Mouse (Mus musculus): ENCODE measurements around the gene Filip1l.

Filip1l gene

GRCm38 (mm10) chr16:57437523-57438287 is 84.8 kb downstream of the Filip1l start:
- DNase-seq: no peak

DNA sequence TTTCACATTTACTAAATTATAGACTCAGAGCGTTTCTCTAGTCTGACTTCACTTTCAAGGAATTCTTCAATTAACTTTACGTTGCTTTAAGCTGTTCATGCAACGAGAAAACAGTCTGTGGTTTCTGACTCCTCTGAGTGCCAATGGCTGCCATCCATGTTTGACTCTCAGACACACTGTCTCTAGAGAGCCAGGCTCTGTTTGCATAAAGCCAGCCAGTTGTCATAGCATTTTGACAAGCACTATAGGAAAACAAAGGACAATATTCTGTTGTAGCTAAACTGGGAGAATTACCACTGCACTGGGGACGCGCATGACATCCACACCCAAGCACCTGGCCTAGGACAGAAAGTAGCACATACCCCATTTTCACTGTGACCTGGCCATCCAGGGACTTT is 85.4 kb downstream of the Filip1l start:
- no peak for DNase-seq

DNA sequence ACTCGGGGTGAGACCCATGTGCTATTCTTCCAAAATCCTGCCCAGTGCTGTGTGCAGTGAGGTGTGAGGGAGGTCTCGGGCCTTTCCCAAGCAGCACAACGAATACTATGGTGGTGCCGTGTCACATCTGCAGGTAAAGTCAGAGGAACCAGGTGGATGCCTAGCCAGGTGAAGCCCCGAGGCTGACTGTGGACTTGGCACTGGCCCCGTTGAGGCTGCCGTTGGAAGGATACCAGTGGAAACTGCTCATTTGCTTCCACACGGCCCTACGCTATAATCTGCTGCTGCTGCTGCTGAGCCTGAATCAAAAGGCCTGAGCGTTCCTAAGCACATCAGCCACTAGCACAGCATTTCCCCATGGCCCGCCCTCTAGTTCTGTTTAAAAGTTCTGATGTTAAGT is 86.3 kb downstream of the Filip1l start:
- DNase-seq: no peak

GRCm38 (mm10) chr16:57440706-57441437 is 88.0 kb downstream of the Filip1l start:
- DNase-seq: no peak

DNA sequence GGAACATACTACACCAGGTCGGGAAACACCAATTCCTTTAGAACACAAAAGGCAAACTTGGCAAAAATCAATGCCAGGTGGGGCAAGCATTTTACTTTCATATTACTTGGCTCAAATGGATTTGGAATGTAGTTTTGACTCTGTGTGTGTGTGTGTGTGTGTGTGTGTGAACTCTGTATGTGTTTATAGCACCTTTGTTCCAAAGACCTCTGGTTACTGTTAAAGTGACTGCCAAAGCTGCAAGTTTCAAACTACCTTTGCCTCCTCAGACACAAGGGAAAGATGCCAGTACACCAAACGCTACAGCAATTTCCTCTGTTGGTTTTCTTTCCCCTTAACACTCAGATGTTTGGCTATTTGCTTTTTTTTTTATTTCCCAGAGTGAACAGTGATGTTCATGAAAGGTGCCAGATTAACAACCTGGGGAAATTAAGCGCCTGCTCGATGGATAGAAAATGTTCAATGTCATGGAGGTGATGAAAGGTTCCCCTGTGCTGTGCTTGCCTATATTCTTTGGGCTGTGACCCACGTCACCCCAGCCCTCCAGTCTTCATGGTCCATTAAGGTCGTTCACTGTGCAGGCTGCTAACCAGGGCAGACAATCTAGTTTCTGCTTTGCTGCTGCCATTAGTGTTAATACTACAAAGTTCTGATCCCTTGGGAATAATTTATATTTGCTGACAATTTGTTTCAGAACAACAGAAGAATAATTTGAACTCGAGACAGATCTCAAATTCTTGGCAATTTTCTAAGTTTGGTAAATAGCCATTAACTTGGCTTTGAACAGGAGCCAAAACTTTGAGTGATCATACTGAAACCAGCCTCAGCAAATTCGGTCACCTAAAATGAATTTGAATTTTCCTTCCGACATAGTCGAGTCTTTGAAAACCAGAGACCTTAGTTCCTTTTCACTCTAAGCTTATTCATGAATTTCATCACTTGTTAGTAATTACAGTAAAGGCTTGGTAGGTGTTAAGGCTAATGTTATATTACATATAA is 92.5 kb downstream of the Filip1l start:
- no peak for DNase-seq

DNA sequence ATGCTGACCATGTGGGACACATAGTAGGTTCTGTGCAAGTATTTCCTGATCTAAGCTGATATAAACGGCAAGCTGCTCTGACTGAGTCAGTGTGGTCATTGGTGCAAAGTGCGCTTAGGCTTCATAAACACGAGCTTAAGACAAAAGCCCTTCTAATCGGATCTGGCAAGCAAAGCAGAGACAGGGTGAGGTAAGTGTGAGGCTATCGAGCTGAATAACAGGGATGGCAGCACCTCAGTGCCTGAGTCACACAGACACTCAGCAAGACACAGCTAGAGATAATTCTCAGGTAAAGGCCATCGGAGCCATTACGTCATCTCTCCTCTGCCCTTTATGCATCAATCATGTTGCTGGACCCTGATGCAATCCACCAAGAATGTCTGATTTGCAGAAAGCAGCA is 100.1 kb downstream of the Filip1l start:
- no peak for DNase-seq

GRCm38 (mm10) chr16:57454106-57454763 is 101.3 kb downstream of the Filip1l start:
- DNase-seq: no peak

DNA sequence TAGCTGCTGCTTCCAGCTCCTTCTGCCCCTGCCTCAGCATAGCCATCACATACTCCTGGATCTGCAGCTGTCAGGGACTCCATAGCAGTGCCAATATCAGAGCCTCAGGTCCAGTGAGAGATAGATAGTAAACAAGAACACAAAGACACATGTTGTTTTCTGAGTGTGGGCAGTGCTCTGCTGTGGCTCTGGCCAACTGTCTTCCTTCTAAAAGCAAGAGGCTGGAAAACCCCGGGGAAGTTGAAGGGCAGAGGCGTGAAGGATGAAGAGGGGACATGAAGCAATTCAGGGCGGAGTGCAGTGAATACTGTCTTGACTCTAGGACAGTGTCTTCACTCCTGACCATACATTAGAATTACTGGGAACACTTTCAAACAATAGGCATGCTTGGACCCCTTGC is 102.7 kb downstream of the Filip1l start:
- DNase-seq: no peak

- no peak for DNase-seq
Measured at GRCm38 (mm10) chr16:57456003-57456402, 103.1 kb downstream of the Filip1l start.

- no peak for DNase-seq
Measured at GRCm38 (mm10) chr16:57465386-57465913, 112.6 kb downstream of the Filip1l start.

GRCm38 (mm10) chr16:57469301-57469700 is 116.4 kb downstream of the Filip1l start:
- no peak for DNase-seq

DNA sequence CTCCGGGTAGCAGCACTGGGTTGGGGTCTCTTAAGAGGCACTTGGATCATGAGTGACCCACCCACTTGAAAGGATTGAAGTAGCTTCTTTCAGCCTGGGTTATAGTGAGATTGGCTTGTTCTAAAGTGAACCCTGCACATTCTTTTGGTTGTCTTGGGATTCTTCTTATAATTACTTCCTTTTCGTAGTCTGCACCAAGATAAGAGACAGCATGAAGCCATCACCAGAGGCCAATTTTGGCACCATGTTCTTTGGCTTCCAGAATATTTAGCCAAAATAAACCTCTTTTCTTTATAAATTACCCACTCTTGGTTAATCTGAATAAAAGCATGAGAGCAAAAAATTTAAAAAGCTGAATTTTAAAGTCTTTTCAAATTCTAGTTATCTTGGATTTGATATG is 117.0 kb downstream of the Filip1l start:
- no peak for DNase-seq

GRCm38 (mm10) chr16:57470286-57470830 is 117.5 kb downstream of the Filip1l start:
- no peak for DNase-seq

- no peak for DNase-seq
Measured at GRCm38 (mm10) chr16:57471071-57471470, 118.2 kb downstream of the Filip1l start.

GRCm38 (mm10) chr16:57473415-57474085 is 120.7 kb downstream of the Filip1l start:
- DNase-seq: no peak

GRCm38 (mm10) chr16:57478451-57478850 is 125.6 kb downstream of the Filip1l start:
- no peak for DNase-seq

GRCm38 (mm10) chr16:57479776-57480175 is 126.9 kb downstream of the Filip1l start:
- no peak for DNase-seq

- no peak for DNase-seq
Measured at GRCm38 (mm10) chr16:57482264-57482663, 129.4 kb downstream of the Filip1l start.

DNA sequence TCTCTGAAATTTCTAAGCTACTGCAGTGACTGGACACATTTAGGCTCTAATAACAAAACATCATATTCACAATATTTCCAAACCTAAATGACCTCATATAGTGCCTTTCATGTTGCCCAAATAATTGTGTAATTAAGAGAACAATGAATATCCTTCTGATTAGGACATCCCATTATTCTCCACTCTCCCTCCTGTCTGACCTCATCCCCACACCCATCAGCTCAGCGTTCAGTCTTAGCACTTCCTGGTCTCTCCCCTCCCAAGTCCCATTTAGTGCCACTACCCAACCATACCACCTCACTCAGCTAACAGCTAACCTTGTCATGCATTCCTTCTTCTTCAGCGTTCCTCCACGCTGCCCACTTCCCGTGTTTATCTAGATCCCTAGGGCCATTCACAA is 130.0 kb downstream of the Filip1l start:
- DNase-seq: no peak

- DNase-seq: no peak
Measured at GRCm38 (mm10) chr16:57483503-57483902, 130.6 kb downstream of the Filip1l start.

DNA sequence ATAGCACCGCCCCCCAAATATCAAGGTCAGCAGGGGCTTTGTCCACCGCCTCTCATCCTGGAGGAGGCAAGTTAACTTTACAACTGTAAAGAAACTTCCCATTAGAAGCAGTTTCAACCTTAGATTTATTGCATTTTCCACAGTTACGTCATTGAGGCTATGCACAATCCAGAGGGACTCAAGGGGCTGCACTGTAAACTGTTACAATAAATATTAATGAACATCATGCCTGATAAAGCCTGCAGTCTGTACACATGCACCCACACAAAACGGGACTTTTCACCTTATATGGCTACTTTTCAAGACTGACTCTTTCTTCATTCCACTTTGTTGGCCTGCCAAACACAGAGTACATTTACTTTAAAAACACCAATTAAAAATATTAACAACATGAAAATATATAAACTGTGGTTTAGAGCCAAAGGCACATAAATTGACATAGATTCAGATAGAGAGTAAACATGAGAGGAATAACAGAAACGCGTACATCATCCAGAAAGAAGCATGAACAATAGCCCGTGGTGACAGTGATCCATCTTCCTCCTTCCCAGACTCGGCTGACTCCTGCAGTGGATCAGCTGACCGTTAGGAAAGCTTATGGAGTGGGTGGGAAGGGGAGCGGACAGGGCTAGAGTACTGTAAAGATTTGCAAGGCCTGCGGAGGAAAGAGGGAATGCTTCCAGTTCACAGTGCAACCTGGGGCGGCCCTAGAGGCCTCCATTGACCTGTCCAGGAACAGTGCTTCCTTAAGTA is 131.3 kb downstream of the Filip1l start:
- no peak for DNase-seq

All from cerebellum, adult 18-20 months (tissue).